Mouse (Mus musculus): ENCODE results near the gene Fam206a.

Gene Fam206a

GRCm38 (mm10) chr4:56801907-56802668 lies at the start of gene Fam206a, which contains the start of gene Elp1:
Fam206a (plus strand) TSS chr4:56802345.
Elp1 (minus strand) TSS chr4:56802331.
- DNase-seq (ENCODE audit: low read depth, low spot score), result peak; percentile 96

GRCm38 (mm10) chr4:56756021-56756420 lies 46.1 kb upstream of the Fam206a start:
- DNase-seq (ENCODE audit: low read depth, low spot score), result no peak

DNA sequence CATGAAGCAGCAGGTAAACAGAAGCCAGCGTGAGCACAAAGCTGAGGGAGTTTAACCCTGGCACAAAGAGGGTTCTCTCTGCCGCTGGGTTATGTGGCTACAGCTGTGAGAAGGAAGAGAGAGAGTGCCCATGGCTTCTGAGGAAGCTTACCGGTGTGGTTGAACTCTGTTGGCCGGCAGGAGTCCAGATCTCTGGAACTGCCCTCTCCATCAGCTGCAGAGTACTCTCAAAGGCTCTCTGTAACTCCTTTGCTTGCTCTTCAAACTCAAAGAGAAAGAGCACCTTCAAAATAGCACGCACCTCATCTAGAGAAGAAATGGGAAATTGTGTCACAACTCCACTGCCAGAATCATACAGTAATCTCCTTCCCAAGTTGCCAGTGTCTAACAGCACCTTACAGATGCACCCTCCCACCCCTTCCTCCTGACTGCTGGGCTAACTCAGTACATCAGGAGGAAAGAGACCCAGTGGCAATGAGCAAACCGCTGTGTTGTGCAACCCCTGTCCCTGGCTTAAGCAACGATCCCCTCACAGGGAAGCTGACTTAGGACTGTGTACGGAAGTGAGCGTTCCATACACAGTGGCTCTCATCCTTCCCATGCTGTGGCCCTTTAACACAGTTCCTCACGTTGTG lies 45.1 kb upstream of the Fam206a start:
- DNase-seq (ENCODE audit: low read depth, low spot score), result no peak

DNA sequence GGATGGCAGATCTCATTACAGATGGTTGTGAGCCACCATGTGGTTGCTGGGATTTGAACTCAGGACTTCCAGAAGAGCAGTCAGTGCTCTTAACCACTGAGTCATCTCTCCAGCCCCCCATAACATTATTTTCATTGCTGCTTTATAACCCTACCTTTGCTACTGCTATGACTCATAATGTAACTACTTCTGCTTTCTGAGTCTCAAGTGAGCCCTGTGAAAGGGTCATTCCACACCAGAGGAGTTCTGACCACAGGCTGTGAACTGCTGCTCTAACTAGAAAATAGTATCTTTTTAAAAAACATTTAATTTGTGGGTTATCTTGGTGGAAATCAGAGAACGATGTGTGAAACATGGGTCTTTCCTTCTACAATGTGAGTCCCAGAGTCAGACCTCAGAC lies 44.5 kb upstream of the Fam206a start:
- no peak for DNase-seq (ENCODE audit: low read depth, low spot score)

DNA sequence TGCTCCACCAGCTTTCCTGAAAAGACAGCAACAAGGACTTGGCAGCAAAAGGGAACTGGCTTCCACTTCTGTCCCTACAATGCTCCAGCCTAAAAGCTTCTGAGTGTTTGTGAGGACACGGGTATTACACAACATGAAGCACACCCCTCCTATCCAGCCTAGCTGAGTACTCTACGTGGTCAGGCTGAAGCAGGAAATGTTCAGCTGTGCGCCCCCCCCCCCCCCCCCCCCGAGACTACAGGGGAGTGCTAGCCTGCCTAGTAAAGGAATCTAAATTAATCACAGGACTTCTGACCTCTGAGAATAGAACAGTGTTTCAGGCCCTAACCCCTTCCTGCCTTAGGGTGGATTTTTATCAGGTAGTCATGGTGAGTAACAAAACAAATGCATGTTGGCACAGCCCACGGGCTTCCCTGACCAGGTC lies 34.3 kb upstream of the Fam206a start:
- DNase-seq (ENCODE audit: low read depth, low spot score), result no peak

DNA sequence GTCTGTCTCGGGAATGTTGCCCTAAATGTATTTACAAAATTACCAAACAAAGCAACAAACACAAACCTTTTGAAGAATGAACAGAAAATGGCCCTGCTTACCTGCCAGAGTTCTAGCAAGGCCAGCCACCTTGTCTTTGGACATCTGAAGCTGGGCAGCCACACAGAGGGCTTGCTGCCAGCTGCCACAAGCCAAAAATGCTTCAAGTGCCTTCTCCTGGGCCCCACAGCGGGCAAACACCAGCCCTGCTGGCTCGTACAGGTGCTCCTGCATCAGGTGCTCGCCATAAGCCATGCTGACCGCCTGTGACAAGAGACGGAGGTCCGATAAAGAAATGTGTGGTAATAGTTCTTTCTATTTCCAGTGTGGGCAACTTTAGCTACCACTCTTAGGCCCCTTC lies 33.2 kb upstream of the Fam206a start:
- no peak for DNase-seq (ENCODE audit: low read depth, low spot score)

GRCm38 (mm10) chr4:56771065-56771464 lies 31.1 kb upstream of the Fam206a start:
- no peak for DNase-seq (ENCODE audit: low read depth, low spot score)

DNA sequence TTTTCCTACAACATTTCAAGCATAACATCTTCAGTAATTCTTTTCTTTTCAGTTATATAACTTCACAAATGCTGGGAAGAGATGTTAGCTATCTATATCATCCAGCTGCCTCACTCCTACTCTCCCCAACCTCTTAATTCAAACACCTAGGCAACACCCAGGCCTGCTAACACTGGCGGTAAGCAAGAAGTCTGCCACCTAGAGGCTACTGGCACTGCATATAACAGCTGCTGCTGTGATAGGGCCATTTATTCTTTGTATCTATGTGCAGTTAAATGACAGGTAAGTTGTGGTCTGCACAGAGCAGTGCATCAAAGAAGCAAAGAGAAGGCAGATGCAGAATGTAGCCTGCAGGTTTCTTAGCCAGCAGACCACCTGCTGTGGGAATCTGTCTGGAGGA lies 10.8 kb upstream of the Fam206a start:
- DNase-seq (ENCODE audit: low read depth, low spot score), result peak; percentile 40

DNA sequence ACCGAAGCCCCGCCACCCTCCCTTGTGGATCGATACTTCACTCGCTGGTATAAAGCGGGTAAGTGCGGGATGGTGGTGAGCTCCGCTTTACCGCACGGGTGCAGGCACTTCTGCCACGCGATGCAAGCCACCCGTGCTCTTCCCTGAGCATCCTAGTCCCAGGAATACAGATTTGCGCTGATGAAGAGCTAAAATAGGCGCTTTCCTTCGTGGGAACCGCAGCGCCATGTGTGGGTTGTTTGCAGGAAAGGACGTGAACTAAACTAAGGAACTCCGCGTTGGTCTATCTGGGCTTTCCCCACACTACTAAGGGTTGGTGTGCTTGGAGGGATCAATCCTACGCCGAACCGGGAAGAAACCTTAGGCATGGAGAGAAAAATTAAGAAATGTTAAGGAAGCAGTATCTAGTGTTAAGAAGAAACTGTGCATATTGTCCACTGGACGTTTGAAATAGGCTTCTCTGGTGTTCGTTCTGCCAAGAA lies 565 bp downstream of the Fam206a start:
- DNase-seq (ENCODE audit: low read depth, low spot score), result no peak

DNA sequence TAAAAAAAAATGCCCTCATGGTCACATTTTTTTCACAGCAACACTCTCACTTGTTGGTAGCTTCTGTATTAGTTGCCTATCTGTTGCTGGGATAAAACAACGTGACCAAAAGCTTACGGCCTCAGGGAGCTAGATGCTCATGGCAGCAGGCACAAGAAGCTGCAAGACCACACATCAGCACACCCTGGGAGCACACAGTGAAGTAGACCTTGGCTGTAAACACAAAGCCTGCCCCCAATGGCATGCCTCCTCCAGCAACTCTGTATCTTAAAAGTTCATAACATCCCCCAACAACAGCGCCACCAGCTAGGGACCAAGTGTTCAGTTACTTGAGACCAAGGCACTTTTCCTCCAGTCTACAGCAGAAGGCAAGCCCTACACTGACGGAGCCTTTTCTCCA lies 6.9 kb downstream of the Fam206a start:
- DNase-seq (ENCODE audit: low read depth, low spot score), result no peak

- DNase-seq (ENCODE audit: low read depth, low spot score), result no peak
Observed at GRCm38 (mm10) chr4:56811642-56812041, 9.5 kb downstream of the Fam206a start.

DNA sequence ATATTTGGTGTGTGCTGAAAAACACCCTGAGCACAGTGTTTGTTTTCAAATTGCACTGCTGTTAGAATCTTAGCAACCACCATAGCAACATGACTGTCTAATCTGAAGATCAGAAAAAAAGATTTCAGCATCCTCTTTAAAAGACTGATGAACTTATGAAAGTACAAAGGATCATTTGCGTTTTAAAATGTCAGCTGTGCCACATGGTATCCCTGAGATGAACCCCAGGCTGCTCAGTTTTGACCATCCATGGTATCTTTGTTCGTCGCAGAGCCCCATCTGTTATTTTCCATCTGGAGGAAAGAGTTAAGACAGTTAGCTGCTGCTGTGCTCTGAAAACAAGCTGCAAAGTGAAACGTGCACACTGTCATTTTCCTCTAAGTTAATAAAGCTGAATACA lies 10.0 kb downstream of the Fam206a start:
- DNase-seq (ENCODE audit: low read depth, low spot score), result no peak

GRCm38 (mm10) chr4:56815131-56815530 lies 13.0 kb downstream of the Fam206a start:
- no peak for DNase-seq (ENCODE audit: low read depth, low spot score)

DNA sequence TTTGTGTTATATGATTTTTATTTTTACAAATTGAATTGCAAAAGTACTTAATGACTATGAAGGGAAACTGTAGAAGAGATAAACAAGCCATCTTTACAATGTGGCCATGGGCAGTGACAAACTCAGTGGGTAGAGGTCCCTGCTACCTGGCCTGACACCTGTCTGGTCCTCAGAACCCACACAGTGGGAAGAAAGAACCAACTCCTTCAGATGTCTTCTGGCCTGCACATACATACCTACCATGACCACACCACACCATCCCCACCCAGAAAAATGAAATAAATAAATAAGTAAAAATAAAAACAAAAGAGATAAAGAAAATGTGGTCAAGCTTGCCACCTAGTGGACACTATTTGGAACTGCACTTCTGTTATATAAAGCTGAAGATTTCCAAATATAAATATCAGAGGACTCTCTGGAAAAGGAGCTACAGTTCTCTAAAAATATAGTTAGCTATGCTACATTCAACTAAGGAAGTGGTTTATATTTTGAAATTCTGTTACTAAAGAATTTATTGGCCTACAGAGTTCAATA lies 17.9 kb downstream of the Fam206a start:
- DNase-seq (ENCODE audit: low read depth, low spot score), result peak; percentile 42

- no peak for DNase-seq (ENCODE audit: low read depth, low spot score)
Observed at GRCm38 (mm10) chr4:56824231-56824630, 22.1 kb downstream of the Fam206a start.

GRCm38 (mm10) chr4:56828932-56829331 lies 26.8 kb downstream of the Fam206a start:
- peak; percentile 36 for DNase-seq (ENCODE audit: low read depth, low spot score)

- no peak for DNase-seq (ENCODE audit: low read depth, low spot score)
Observed at GRCm38 (mm10) chr4:56829511-56829921, 27.4 kb downstream of the Fam206a start.

- no peak for DNase-seq (ENCODE audit: low read depth, low spot score)
Observed at GRCm38 (mm10) chr4:56831013-56831609, 29.0 kb downstream of the Fam206a start.

GRCm38 (mm10) chr4:56831998-56832397 lies 29.9 kb downstream of the Fam206a start:
- no peak for DNase-seq (ENCODE audit: low read depth, low spot score)

DNA sequence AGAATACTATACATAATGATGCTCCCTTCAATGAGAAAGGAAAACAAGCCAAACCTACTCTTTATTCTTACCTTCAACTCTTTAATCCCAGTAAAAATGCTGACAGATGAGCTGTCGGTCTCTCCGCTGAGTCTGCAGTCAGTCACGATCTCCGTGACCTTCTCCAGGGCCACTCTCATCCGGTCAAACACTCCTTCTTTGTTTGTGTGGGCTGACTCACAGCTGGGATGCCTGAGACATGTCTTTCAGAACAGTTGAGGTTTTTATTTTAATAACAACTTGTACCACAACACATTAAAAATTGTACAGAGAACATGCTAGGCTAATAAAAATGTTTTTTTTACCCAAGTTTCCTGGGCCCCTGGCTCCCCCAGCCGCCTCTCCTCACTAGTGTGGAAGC lies 35.5 kb downstream of the Fam206a start:
- no peak for DNase-seq (ENCODE audit: low read depth, low spot score)

DNA sequence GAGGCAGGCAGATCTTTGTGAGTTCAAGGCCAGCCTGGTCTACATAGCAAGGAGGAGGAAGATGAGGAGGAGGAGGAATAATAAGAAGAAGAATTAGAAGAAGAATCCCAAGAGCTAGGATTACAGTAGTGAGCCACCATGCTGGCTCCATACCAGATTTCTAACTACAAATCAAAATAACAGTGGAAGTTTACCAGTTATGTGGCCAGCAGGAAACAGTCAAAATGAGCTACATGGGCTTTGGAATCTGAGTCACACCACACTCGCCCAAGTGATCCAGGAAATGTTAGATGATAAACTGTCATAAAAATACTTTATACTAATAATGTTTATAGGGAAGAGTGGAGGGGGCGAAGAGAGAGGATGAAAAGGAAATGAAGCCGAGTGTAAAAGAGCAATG lies 38.2 kb downstream of the Fam206a start:
- no peak for DNase-seq (ENCODE audit: low read depth, low spot score)

GRCm38 (mm10) chr4:56842501-56842900 lies 40.4 kb downstream of the Fam206a start:
- peak; percentile 84 for DNase-seq (ENCODE audit: low read depth, low spot score)

All from A20 (cell line).